Mouse (Mus musculus) thymus, postnatal 4 days (tissue): ENCODE data around the gene Muc4.

Experiments used
- DNase-seq: peaks from one replicate; pipeline ENCODE4 v3.0.0; 2021

Gene Muc4

GRCm38 (mm10) chr16:32735586-32735985 lies at the start of gene Muc4:
Gene Muc4, plus strand, starts transcription at chr16:32735886.
- DNase-seq, result no peak

DNA sequence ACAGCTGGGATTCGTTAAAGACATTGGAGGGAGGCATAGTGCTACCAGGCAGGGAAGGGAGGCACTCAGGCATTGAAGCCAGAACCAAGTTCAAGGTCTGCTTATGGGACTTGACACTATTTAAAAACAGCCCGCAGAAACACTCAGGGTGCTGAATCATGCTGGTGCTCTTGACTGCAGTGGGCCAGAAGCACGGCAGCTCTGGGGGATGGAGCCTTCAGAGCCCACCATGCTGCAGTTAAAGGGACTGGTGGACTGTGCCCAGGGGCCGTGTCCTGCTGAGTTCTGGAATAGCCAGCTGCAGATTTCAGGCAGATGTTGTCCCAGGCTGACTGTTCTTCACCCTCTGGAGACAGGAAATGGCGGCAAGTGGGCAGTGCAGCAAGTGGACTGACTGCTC lies 49.7 kb upstream of the Muc4 start:
- no peak for DNase-seq

- peak; percentile 22 for DNase-seq
These were observed 48.5 kb upstream of the Muc4 start for GRCm38 (mm10) chr16:32687221-32687620.

DNA sequence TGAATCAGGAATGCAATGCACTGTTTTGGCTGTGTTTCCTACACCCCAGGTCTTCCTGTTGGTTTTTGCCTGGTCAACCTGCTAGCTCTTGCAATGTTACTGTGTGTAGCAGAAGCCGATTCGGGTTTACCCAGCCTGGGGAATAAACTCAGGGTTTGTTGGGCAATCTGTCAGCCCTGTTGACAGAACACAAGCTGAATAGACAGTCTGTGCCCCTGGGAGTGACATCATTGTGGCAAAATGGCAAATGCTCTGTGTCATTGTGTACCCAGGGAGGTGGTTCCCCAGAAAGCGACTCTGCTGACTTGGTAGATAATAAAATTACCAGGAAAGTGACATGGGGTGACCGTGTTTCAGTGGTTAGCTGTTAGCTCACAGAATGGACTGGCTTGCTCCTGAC lies 46.9 kb upstream of the Muc4 start:
- no peak for DNase-seq

DNA sequence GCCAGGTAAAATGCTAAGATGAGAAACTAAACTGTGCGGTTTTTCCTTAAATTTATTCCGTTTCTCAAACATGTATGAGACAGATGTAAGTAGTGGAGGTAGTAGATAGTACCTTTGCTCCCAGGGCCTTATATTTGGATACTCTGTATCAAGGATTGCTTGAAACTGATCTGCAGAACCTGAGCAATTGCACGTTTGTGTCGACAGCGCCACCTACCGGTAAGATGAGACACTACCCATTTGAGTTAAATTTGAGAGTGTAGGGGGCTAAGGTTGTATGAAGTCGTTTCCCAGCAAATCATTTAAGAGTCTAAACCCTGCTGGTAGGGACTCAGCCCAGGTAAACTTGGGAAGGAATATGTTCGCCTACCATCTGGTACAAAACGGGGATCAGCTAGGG lies 46.2 kb upstream of the Muc4 start:
- DNase-seq, result peak; percentile 86

DNA sequence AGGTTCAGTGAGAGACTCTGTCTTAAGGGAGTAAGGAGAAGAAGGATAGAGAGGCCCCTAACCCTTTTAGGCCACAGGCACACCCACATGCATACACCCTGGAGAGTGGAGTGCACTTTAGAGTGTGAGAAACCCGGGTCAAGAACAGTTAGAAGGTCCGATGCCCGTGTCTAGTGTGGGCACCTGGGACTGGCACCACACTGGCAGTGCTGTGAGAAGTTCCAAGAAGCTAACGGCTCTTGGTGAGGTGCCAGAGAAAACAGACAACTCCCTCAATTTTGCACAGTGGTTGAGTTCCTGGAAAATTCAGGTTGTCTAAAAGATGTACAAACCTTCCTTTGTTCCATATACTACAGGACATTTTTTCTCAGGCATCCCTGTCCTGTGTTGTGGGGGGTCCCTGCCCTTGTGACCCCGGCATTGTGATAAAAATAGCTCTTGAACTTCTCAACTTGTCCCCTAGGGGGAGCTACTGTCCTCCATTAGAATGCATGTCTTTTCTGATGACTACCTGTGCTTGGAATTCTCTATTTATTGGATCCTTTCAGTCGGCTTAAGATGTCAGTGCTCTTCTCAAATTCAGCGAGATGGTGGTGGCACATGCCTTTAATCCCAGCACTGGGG lies 38.7 kb upstream of the Muc4 start:
- peak; percentile 39 for DNase-seq

GRCm38 (mm10) chr16:32697665-32698446 lies 37.8 kb upstream of the Muc4 start:
- DNase-seq, result no peak

DNA sequence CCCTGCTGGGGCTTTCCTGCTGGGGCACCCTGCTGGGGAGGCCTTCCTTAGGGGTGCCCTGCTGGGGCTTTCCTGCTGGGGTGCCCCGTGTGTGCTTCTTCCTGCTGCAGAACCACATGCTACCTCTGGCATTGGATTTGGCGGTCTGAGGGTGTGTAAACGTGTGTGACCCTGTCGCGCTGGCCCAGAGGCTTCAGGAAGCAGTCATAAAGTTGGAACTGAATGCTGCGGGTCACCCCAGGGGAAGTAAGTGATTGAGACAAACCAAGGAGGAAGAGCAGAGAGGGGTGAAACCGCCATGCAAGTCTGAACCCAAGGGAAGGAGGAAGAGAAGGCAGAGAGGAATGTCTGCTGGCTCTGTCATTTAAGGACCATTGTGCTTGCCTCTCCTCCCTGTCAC lies 37.1 kb upstream of the Muc4 start:
- DNase-seq, result no peak

- DNase-seq, result no peak
These were observed 32.3 kb upstream of the Muc4 start for GRCm38 (mm10) chr16:32703312-32703912.

DNA sequence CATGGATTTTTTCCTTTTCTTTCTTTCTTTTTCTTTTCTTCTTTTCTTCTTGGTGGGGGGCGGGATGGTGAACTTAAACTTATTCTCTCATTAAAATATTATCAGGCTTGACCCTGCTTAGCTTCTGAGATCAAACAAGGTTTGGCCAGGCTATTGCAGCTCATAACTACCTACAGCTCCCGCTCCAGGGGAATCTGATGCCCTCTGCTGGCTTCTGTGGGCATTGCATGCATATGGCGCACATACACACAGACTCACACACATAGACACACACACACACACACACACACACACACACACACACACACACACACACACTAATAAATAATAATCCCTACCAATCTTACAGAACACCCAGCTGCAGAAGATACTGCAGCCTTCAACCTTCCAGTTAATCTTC lies 30.1 kb upstream of the Muc4 start:
- DNase-seq, result no peak

DNA sequence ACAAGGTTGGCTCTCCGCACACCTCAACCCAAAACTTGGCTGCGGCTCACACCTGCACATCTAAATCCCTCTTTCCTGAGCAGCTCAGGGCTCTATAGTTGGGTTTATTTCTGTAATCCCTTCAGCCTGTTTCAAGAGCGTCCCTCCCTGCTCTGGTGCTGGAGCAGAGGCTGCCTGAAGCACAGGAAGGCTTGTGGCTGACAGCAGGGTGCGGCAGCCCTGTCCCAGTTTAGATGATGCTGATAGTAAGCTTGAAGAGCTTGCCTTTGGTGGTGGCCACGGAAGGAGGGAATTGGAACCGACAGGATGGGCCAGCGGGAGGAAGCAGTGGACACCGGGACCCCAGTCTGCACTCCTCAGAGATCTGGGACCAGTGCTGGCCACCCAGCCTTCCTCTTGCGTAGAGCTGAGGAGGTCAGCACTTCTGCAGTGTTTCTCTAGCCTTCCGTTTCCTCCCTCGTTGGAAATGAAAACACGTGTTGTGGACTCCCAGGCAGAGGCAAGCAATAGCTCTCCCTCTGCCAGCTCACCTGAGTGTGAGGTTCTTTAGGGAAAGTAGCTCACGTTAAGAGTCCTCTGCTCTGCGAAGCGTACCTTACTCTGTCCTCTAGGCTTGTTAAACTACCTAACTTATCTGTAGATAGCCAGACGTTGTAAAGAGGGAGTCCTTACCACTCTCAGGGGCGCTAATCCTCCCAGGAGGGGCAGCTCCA lies 28.4 kb upstream of the Muc4 start:
- DNase-seq, result peak; percentile 29

GRCm38 (mm10) chr16:32707824-32708456 lies 27.7 kb upstream of the Muc4 start:
- DNase-seq, result no peak

- no peak for DNase-seq
These were observed 27.1 kb upstream of the Muc4 start for GRCm38 (mm10) chr16:32708457-32709033.

DNA sequence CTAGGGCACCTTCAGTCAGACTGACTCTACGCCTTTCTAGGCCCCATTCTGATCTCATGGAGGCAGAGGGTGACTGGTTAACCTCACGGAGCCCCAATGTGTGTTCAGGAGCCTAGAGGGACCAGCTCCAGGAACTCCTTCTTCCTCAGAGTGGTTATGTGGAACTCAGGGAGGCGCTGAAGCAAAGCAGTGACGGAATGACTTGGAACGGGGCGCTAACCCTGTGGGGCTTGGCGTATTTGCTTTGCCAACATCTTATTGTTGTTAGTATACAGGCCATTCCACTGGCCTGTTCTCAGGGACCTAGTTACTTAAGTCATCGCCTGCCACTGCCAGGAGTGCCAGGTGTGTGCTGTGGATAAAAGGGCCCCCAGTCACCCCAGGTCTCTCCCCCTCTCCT lies 26.6 kb upstream of the Muc4 start:
- DNase-seq, result no peak

DNA sequence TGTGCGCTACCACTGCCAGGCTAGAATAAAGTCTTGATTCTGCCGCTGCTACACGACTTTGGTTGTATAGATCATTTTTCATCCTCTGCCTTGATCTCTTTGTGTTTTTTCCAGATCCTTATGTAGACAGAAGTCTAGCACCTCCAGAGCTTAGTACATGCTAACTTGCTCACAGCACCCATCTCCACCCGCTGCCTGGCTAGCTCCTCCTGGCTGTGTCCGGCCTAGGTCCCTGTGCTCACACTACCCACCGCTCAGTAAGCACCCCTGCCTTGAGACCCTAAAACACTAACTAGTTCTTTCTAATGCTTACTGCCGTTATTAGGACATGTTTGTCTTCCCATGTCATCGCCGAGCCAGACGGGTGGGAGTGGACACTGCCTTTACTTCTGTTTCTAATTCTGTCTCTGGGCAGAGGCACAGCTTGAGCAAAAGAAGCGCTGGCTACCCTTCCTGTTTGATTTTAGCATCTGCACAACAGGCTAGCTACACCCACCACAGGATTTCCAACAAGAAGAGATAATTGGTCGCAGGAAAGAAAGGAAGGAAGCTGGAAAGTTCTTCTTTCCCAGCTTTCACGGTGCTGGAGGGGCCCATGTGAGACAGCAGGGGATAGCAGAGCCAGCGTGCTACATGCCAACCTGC lies 25.1 kb upstream of the Muc4 start:
- no peak for DNase-seq

DNA sequence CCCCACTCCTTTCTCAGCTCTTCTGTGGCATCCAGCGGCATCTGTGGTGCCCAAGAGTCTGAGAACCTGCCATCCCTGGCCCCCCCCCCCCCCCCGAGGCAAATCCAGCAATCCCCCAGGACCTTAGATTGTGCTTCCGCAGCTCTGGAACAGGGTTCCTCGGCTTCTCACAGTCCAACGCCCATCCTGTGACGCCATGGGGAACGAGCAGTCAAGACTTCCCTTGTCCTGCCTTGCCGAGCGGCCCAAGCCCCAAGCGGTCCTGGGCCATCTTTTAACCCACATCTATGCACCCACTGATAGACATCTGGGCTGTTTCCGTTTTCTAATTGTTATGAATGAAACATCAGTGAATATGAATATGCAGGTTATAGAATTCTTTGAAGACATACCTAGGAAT lies 23.5 kb upstream of the Muc4 start:
- no peak for DNase-seq

GRCm38 (mm10) chr16:32713556-32713955 lies 22.1 kb upstream of the Muc4 start:
- no peak for DNase-seq

DNA sequence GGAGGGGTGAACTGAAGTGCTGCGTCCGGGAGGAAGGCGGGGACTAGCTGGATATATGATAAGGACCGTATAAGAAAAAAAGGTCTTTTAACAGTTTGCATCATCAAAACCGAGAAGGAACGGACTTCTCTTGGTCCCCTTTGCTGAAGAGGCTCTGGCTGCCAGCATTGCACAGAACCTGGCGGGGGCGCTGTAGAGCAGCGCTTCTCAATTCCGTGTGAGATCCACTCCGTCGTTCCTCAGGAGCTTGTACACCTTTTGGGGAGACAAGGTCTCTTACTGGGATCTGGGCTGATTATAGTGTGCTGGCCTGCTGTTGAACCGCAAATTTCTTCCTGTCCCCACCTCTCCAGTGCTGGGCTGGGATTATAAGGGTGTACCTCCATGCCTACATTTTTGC lies 20.3 kb upstream of the Muc4 start:
- DNase-seq, result peak; percentile 60

DNA sequence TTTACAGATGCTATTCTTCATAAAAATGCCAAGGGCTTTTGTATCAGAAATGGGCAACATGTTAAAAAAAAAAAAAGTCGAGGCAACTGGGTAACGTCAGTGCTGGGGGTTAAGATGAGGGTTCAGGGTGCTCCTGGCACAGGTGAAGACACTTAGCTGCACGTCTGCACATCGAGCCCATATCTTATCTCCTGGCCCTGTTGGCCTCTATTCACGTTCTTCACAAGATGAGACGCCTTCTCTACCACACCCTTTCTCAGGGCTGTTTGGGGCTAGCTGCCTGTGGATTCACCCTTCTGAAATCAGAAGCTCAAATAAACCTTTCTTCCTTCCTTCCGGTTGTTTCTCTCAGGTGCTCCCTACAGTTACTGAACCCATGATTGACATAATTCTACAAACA lies 12.5 kb upstream of the Muc4 start:
- DNase-seq, result no peak

DNA sequence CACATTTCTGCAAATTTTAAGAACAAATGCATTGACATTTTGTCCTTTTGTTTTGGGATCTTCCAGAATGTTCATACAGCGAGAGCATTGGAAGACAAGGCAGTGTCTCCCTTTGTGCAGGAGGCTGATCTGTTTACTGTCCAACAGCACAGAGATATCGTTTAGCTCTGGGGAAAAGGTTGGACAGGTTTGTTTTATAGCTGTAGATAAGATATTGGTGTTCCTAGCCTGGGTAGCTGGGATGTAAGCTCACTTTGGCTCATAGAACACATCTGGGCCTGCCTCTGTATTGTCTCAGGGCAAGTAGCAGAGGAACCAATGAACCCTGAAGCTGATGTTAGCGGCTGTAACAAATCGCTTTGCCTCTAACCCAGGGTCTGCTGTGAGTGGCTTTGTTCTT lies 11.9 kb upstream of the Muc4 start:
- DNase-seq, result no peak

- no peak for DNase-seq
These were observed 11.4 kb upstream of the Muc4 start for GRCm38 (mm10) chr16:32724259-32724658.

DNA sequence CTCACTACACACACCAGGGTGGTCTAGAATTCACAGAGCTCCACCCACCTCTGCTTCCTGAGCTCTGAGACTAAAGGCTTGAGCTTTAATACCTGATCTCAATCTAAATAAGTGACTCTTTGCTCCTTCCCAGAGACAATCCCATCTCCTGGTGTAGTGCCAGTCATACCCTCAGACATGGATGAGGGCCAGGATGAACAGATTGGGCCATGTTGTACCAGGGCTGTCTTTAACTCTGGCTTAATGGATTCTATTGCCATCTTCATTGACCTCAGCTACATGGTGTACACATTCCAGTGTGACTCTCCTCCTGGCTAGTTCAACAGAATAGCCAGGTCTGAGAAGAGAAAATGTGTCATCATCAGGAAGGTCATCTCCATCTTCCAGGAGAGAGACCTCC lies 9.2 kb upstream of the Muc4 start:
- no peak for DNase-seq
